Mouse (Mus musculus) heart, adult 10 weeks (tissue): Measurements from ENCODE around the gene Arf3. TPM values are rescaled to one million over a fixed set of nuclear protein-coding genes. Genes with fewer than 3 reads are reported as not detected.

ENCODE experiments used
- polyA plus RNA-seq: library from polyadenylated mRNA; stranded (reverse); fragments of 350-450 nt; fragmentation: Illumina TruSeq; extraction: RNeasy Lipid Tissue Mini Kit (QIAGEN cat#74804); gene quantifications from one replicate; pipeline ENCODE4 v1.2.3, GENCODE M21; 2014; ENCODE audit warnings: low read depth, low replicate concordance

The Arf3 gene
- polyA plus RNA-seq = 16.7 TPM

GRCm38 (mm10) chr15:98762670-98763529, at the start of gene Arf3:
Arf3 (minus strand) TSS chr15:98763214.

GRCm38 (mm10) chr15:98809390-98809789, 46.4 kb upstream of the Arf3 start, which contains the start of gene Ddn:
Ddn (minus strand) TSS chr15:98809490.

GRCm38 (mm10) chr15:98789661-98790535, 26.9 kb upstream of the Arf3 start, which contains the start of gene Wnt1:
Wnt1 (plus strand) TSS chr15:98789857.

GRCm38 (mm10) chr15:98777762-98778161, 14.7 kb upstream of the Arf3 start, which contains the start of gene Wnt10b:
Wnt10b (minus strand) TSS chr15:98778150.

GRCm38 (mm10) chr15:98727443-98728321, 35.3 kb downstream of the Arf3 start, which contains the start of gene Fkbp11:
Fkbp11 (minus strand) TSS chr15:98728198.

GRCm38 (mm10) chr15:98707766-98708372, 55.1 kb downstream of the Arf3 start, which contains the start of gene Ccdc65:
Ccdc65 (plus strand) TSS chr15:98708207.

Other genes with a start within 250 kb of the Arf3 start
- gene Kansl2, start 228.9 kb downstream of the Arf3 start, polyA plus RNA-seq = 63.5 TPM
- 17.2 TPM for gene Ccnt1, start 192.3 kb downstream of the Arf3 start, polyA plus RNA-seq
- not detected for gene 4930415O20Rik, start 192.2 kb downstream of the Arf3 start, polyA plus RNA-seq
- 171 TPM for gene Adcy6, start 153.1 kb downstream of the Arf3 start, polyA plus RNA-seq
- gene Cacnb3, start 132.4 kb downstream of the Arf3 start, polyA plus RNA-seq = 4.8 TPM
- gene Ddx23, start 100.3 kb downstream of the Arf3 start, polyA plus RNA-seq = 46.9 TPM
- 2.2 TPM for gene Rnd1, start 85.8 kb downstream of the Arf3 start, polyA plus RNA-seq
- gene Ccdc65, start 55.0 kb downstream of the Arf3 start, polyA plus RNA-seq = 1.0 TPM
- 4.5 TPM for gene Fkbp11, start 35.0 kb downstream of the Arf3 start, polyA plus RNA-seq
- 0.26 TPM for gene Wnt10b, start 14.9 kb upstream of the Arf3 start, polyA plus RNA-seq
- not detected for gene Wnt1, start 26.6 kb upstream of the Arf3 start, polyA plus RNA-seq
- gene Ddn, start 46.3 kb upstream of the Arf3 start, polyA plus RNA-seq = 0.24 TPM
- gene Prkag1, start 68.3 kb upstream of the Arf3 start, polyA plus RNA-seq = 136 TPM
- gene Kmt2d, start 108.0 kb upstream of the Arf3 start, polyA plus RNA-seq = 24.0 TPM
- 2.2 TPM for gene Rhebl1, start 131.3 kb upstream of the Arf3 start, polyA plus RNA-seq
- 0.63 TPM for gene Dhh, start 135.3 kb upstream of the Arf3 start, polyA plus RNA-seq
- gene Lmbr1l, start 155.0 kb upstream of the Arf3 start, polyA plus RNA-seq = 13.2 TPM
- gene Tuba1b, start 171.4 kb upstream of the Arf3 start, polyA plus RNA-seq = 260 TPM
- not detected for gene Gm49450, start 190.3 kb upstream of the Arf3 start, polyA plus RNA-seq
- 126 TPM for gene Tuba1a, start 190.5 kb upstream of the Arf3 start, polyA plus RNA-seq